Mouse (Mus musculus) kidney, adult 9 months (tissue): ENCODE measurements at regions not wholly inside any gene's neighbourhood (a gene's known extent, or its start where the extent isn't known, plus 50 kb on each side); places are given as distances from the start of the nearest gene placed in this dataset.

Experiments
- DNase-seq: peaks from one replicate; pipeline ENCODE4 v3.0.0; 2022

DNA sequence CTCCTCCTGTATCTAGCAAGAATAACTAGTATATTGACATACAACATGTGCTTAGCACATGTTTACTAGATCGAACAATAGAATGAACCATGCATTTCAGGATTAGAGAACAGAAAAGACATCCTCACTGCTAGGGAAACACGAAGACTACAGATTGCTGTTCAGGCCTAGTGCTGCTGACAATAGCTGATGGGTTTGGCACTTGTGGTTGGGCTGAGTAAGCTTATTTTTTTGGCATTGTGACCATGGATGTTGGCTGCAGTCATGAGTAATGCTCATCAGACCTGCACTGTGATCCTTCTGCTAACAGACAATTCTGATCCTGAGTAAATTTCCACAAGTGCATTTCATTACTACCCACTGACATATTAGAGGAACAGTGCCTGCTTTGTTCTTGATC lies 117.7 kb upstream of the Kcnip4 start:
- no peak for DNase-seq

DNA sequence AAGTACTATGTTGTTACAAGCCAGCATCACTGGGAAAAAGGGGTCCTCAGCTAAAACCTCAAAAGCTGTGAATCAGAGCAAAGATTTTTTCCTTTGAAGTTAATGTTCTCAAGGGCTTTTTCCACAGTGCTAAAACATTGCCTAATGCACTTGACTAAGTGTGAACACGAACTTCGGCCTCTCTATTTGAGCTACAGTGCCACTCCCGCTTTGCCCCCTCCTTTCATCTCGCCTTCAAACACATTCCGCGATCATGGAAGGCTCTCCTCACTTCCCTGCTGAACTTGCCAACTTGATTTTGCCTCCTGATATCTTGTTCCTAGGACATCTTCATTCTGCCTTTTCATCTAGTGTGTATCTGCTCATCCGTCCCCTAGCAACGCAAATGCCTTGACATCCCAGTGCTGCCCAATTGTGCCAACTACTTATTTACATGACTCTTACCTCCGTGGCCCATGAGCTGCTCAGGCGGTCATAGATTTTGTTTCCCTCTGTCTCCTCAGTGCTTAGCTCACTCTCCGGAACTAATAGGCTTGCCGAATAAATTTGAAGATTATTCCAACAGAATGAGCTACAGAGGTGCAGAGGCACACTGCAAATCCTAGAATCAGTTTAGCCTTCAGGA lies 116.6 kb upstream of the Kcnip4 start:
- no peak for DNase-seq

DNA sequence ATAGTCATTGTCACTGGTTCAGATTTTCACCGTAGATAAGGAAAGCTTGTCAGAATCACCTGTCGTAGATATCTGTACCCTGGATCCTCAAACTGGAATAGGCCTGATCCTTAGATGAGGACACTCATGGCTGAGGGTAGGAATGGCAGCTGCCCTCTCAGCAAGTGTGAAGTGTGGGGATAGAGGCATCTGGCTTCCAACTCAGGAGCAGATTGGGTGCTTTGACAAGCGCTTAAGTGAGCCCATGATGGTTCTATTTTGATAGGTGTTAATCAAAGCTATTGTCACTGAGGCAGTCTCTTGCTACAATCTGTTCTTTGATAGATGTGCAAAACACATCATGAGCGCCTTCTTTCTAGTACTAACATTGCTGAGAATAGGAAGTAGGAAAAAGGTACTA lies 114.9 kb upstream of the Kcnip4 start:
- no peak for DNase-seq

DNA sequence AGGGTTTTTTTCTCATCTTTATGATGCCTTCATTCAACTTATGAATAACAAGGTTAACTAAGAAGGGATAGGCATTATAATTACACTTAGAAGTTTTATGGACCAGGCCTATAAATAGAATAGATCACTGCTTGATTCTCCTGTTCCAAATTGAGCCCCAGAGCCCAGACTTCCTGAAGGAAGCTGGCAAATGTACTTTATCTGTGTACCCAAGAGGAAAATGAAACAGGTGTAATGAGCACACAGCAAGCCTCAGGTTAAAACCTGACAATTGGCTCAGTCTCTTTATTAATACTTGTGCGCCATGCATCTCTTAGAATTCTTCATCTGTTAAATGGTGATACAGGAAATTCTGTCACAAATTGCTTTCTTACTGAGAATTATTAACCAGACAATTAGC lies 95.4 kb upstream of the Kcnip4 start:
- DNase-seq: no peak

- no peak for DNase-seq
Measured at GRCm38 (mm10) chr5:49606761-49607160, 82.1 kb upstream of the Kcnip4 start.

DNA sequence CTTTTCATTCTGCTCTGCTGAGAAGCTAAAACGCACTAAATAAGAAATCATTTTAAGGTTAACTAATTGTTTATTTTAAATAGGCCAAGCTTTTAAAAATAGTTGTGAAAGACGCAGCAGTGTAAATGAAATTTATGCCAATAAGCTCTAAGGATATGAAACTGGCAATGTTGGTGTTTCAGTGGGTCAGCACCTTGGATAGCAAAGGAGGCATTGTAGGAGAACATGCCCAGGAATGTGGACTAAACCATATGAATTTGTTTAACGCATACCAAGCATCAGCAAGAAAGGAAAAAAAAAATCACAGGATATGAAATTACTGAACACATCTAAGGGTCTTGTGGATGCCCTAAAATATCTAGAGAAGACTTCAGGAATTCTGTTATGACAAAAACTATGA lies 56.1 kb upstream of the Kcnip4 start:
- no peak for DNase-seq

- no peak for DNase-seq
Measured at GRCm38 (mm10) chr5:49575901-49576300, 51.2 kb upstream of the Kcnip4 start.
